Mouse (Mus musculus) liver, adult 2 months (tissue): ENCODE measurements around the gene Ppfia1.

ENCODE experiments used
- CTCF ChIP-seq: fragments of 200-500 bp; IDR thresholded peaks from 2 replicates; pipeline ENCODE4 v1.5.1; 2011; ENCODE audit warnings: low read depth, low read length, control low read depth
- POLR2A ChIP-seq: fragments of 200-500 bp; IDR thresholded peaks from 2 replicates; pipeline ENCODE4 v1.6.1; 2011; ENCODE audit warnings: low read length, control low read depth; ENCODE audit not compliant: insufficient read depth; ENCODE audit errors: extremely low read depth

DNA sequence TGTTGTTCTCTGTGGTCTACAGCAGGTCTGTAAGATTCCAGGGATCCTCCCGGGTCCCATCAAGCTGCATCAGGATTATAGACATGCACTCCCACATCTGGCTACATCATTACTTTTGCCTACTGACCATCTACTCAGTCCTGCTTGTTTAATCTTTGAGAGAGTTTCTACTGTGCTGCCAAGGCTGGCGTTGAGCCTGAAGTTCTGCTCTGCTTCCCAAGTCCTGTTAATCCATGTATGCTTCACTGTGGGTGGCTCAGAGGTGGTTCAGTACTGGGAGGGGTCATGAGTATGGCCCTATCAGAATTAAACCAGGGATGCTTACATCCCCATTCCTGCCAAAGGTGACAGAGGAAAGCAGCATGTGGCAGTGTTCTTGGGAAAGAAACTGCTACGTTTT, 77.8 kb downstream of the Ppfia1 start:
- TF ChIP-seq CTCF, result no peak
- no peak for TF ChIP-seq POLR2A
